Mouse (Mus musculus): ENCODE results near the gene Slc34a1. TPM values are rescaled to one million over a fixed set of nuclear protein-coding genes. Genes with fewer than 3 reads are reported as not detected.

Slc34a1 gene
- polyA plus RNA-seq, 1 experiment = not detected

DNA sequence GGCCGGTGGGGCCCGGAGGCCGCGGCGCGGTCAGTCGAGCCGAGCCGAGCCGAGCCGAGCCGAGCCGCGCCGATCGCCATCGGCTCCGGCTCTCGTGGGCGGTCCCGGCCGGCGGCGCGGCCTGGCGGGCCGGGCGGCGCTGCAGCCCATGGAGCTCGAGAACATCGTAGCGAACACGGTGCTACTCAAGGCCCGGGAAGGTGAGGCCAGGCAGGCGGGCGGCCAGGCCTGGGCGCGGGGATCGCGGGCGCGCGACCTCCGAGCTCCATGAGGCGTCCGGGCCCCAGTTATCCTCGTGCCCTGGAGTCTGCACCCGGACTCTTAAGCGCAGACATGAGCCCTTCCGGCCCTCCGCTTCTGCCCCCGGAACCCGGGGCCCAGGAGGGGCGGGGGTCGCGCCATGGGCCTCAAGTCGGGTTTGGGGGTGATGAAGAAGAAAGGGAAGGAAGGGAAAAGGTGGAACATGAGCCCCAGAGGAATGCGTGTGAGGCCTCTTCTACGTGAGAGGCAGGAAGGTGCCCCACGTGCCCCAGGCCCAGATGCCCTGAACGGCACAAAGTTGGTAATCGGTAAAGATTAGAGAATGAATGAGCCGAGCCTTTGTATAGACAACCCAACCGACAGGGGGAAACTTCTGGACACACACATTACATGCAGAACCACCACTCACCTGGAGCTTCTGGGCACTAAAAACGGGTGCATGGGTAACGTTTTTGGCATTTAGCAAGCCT, 47.5 kb downstream of the Slc34a1 start:
- H3K4me1 ChIP-seq (ENCODE audit: control insufficient read depth, insufficient read depth, low read length) = peaks cover 12% of the 10 kb centered on the region
- no peaks in the 10 kb centered on the region for H3K9me3 ChIP-seq (replicated peaks; ENCODE audit: control insufficient read depth, insufficient read depth, low read length, poor library complexity, severe bottlenecking)
- TF ChIP-seq CTCF (IDR thresholded peaks at IDR 0.05; ENCODE audit: low read depth, low read length) (no peak), EP300 (IDR thresholded peaks at IDR 0.05; ENCODE audit: insufficient read depth, low read depth, low read length) (no peak), POLR2A (IDR thresholded peaks at IDR 0.05; ENCODE audit: insufficient read depth, low read length) (no peak)
- H3K27me3 ChIP-seq (ENCODE audit: control insufficient read depth, insufficient read depth, low read length, poor library complexity, severe bottlenecking) = no peaks in the 10 kb centered on the region
- 0 out of 2 replicates have a peak, but pooled peaks cover 2% of the 10 kb centered on the region for H3K36me3 ChIP-seq (ENCODE audit: control insufficient read depth, insufficient read depth, low read length, poor library complexity, severe bottlenecking)
- H3K4me3 ChIP-seq (ENCODE audit: low read depth, low read length) = peak overlapping the region; percentile 96
- peak overlapping the region; percentile 46 for H3K27ac ChIP-seq (ENCODE audit: insufficient read depth, low read length)
- H3K9ac ChIP-seq (ENCODE audit: low read depth, poor library complexity, severe bottlenecking) = peak overlapping the region; percentile 98

DNA sequence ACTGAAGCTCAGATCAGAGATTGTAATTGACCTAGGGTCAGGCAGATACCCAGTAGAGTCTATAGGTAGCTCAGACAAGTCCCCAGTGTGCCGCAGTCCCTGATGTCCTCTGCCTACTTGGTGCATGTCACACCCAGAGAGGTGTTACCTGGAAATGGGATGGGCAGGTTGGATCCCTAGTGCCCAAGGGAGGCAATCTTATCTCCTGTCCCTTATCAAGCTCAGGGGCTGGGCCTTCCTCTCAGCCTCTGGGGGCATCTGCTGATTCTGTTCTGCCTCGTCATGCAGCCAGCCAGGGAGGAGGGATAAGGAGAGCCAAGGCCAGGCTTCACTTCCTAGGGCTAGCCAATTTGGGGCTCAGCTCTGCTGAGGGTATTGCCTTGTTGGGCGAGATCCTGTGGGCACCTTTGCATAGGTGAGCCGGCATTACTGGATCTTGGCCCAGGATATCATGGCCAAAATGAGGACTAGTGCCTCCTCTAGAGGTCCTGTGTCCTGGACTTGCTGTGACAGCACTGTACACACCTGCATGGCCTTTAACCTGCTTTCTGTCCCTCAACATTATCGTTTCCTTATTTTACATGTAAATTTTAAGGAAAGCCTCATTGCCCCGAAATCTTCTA, 48.6 kb downstream of the Slc34a1 start:
- no peaks in the 10 kb centered on the region for H3K27me3 ChIP-seq (ENCODE audit: control insufficient read depth, insufficient read depth, low read length, poor library complexity, severe bottlenecking)
- TF ChIP-seq EP300 (IDR thresholded peaks at IDR 0.05; ENCODE audit: insufficient read depth, low read depth, low read length) = no peak
- no peak for TF ChIP-seq CTCF (IDR thresholded peaks at IDR 0.05; ENCODE audit: low read depth, low read length)
- H3K4me3 ChIP-seq (ENCODE audit: low read depth, low read length) = no peak overlapping the region; the same call in 1 of the 2 replicates
- peaks cover 12% of the 10 kb centered on the region for H3K4me1 ChIP-seq (ENCODE audit: control insufficient read depth, insufficient read depth, low read length)
- peaks cover 9% of the 10 kb centered on the region for H3K36me3 ChIP-seq (ENCODE audit: control insufficient read depth, insufficient read depth, low read length, poor library complexity, severe bottlenecking)
- no peak overlapping the region for H3K27ac ChIP-seq (ENCODE audit: insufficient read depth, low read length)
- H3K9me3 ChIP-seq (replicated peaks; ENCODE audit: control insufficient read depth, insufficient read depth, low read length, poor library complexity, severe bottlenecking) = no peaks in the 10 kb centered on the region
- no peak overlapping the region for H3K9ac ChIP-seq (ENCODE audit: low read depth, poor library complexity, severe bottlenecking)

- Histone ChIP-seq H3K9me3 (replicated peaks; ENCODE audit: control insufficient read depth, insufficient read depth, low read length, poor library complexity, severe bottlenecking) (no peaks in the 10 kb centered on the region), H3K9ac (ENCODE audit: low read depth, poor library complexity, severe bottlenecking) (no peak overlapping the region), H3K4me1 (ENCODE audit: control insufficient read depth, insufficient read depth, low read length) (peaks cover 12% of the 10 kb centered on the region), H3K27ac (ENCODE audit: insufficient read depth, low read length) (0 out of 2 replicates have a peak overlapping the region, but pooled peaks have one; percentile 7), H3K36me3 (ENCODE audit: control insufficient read depth, insufficient read depth, low read length, poor library complexity, severe bottlenecking) (peaks cover 15% of the 10 kb centered on the region), H3K27me3 (ENCODE audit: control insufficient read depth, insufficient read depth, low read length, poor library complexity, severe bottlenecking) (no peaks in the 10 kb centered on the region), H3K4me3 (ENCODE audit: low read depth, low read length) (no peak overlapping the region)
- TF ChIP-seq CTCF (IDR thresholded peaks at IDR 0.05; ENCODE audit: low read depth, low read length) (no peak), EP300 (IDR thresholded peaks at IDR 0.05; ENCODE audit: insufficient read depth, low read depth, low read length) (no peak), POLR2A (IDR thresholded peaks at IDR 0.05; ENCODE audit: insufficient read depth, low read length) (no peak)
Observed at GRCm38 (mm10) chr13:55447543-55447943, 49.6 kb downstream of the Slc34a1 start.

- Histone ChIP-seq H3K27me3 (ENCODE audit: control insufficient read depth, insufficient read depth, low read length, poor library complexity, severe bottlenecking) (no peaks in the 10 kb centered on the region), H3K27ac (ENCODE audit: insufficient read depth, low read length) (no peak overlapping the region; the same call in 1 of the 2 replicates), H3K9me3 (replicated peaks; ENCODE audit: control insufficient read depth, insufficient read depth, low read length, poor library complexity, severe bottlenecking) (no peaks in the 10 kb centered on the region), H3K4me1 (ENCODE audit: control insufficient read depth, insufficient read depth, low read length) (peaks cover 12% of the 10 kb centered on the region), H3K4me3 (ENCODE audit: low read depth, low read length) (no peak overlapping the region), H3K36me3 (ENCODE audit: control insufficient read depth, insufficient read depth, low read length, poor library complexity, severe bottlenecking) (peaks cover 21% of the 10 kb centered on the region), H3K9ac (ENCODE audit: low read depth, poor library complexity, severe bottlenecking) (0 out of 2 replicates have a peak overlapping the region, but pooled peaks have one; percentile 9)
- TF ChIP-seq EP300 (IDR thresholded peaks at IDR 0.05; ENCODE audit: insufficient read depth, low read depth, low read length) = no peak
- TF ChIP-seq CTCF (IDR thresholded peaks at IDR 0.05; ENCODE audit: low read depth, low read length) = no peak
- TF ChIP-seq POLR2A (IDR thresholded peaks at IDR 0.05; ENCODE audit: insufficient read depth, low read length) = no peak
Observed at GRCm38 (mm10) chr13:55448131-55448530, 50.1 kb downstream of the Slc34a1 start.

DNA sequence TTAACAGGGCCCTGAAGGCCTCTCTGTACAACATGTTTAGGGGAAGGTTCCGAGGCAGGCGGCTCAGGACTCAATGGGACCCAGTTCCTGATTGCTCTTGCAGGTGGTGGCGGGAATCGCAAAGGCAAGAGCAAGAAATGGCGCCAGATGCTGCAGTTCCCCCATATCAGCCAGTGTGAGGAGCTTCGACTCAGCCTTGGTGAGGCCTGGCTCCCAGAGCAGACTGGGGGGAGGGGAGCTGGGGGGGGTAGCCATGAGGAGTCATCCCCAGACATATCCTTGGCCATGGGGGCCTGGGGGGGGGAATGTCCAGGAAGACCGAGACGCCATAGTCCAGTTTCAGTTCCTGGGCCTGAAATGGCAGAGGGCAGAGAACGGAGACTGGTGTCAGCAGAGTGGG, 51.2 kb downstream of the Slc34a1 start:
- TF ChIP-seq POLR2A (IDR thresholded peaks at IDR 0.05; ENCODE audit: insufficient read depth, low read length) (no peak), EP300 (IDR thresholded peaks at IDR 0.05; ENCODE audit: insufficient read depth, low read depth, low read length) (no peak), CTCF (IDR thresholded peaks at IDR 0.05; ENCODE audit: low read depth, low read length) (no peak)
- peak overlapping the region; percentile 29 for H3K27ac ChIP-seq (ENCODE audit: insufficient read depth, low read length)
- H3K4me3 ChIP-seq (ENCODE audit: low read depth, low read length) = no peak overlapping the region
- no peaks in the 10 kb centered on the region for H3K9me3 ChIP-seq (replicated peaks; ENCODE audit: control insufficient read depth, insufficient read depth, low read length, poor library complexity, severe bottlenecking)
- H3K27me3 ChIP-seq (ENCODE audit: control insufficient read depth, insufficient read depth, low read length, poor library complexity, severe bottlenecking) = no peaks in the 10 kb centered on the region
- H3K4me1 ChIP-seq (ENCODE audit: control insufficient read depth, insufficient read depth, low read length) = peaks cover 12% of the 10 kb centered on the region
- no peak overlapping the region; the same call in 1 of the 2 replicates for H3K9ac ChIP-seq (ENCODE audit: low read depth, poor library complexity, severe bottlenecking)
- H3K36me3 ChIP-seq (ENCODE audit: control insufficient read depth, insufficient read depth, low read length, poor library complexity, severe bottlenecking) = peaks cover 30% of the 10 kb centered on the region

All from ES-Bruce4 (cell line).